Mouse (Mus musculus) myocyte (in vitro differentiated cells): ENCODE results near the gene Tmem256.
A peak's percentile ranks its signal among the peaks of the same experiment; 100 is the strongest.

Experiments used
- CEBPB ChIP-seq: IDR thresholded peaks from 2 replicates; pipeline ENCODE4 v1.6.1; 2011; ENCODE audit warnings: mild to moderate bottlenecking, moderate library complexity; ENCODE audit not compliant: poor library complexity, insufficient read depth, severe bottlenecking
- E2F4 ChIP-seq: IDR thresholded peaks from one replicate; pipeline ENCODE4 v1.6.1; 2011; ENCODE audit warnings: mild to moderate bottlenecking, control low read depth, moderate library complexity; ENCODE audit not compliant: insufficient read depth
- MAX ChIP-seq: IDR thresholded peaks from one replicate; pipeline ENCODE4 v1.6.1; 2011; ENCODE audit warnings: low read depth, mild to moderate bottlenecking, control low read depth
- MYOG ChIP-seq, 3 experiments: IDR thresholded peaks; one replicate each; pipeline ENCODE4 v1.6.1; 2011; ENCODE audit warnings: control low read depth in 2 of 3, low read depth in 2 of 3, mild to moderate bottlenecking in 2 of 3; ENCODE audit not compliant: insufficient read length in 2 of 3, control insufficient read depth in 1 of 3, insufficient read depth in 1 of 3
- POLR2A ChIP-seq: IDR thresholded peaks from one replicate; pipeline ENCODE4 v1.6.1; 2011; ENCODE audit warnings: low read depth, mild to moderate bottlenecking, control low read depth, moderate library complexity; ENCODE audit not compliant: insufficient read length
- POLR2AphosphoS2 ChIP-seq: IDR thresholded peaks from one replicate; pipeline ENCODE4 v1.6.1; 2011; ENCODE audit warnings: low read depth, control low read depth; ENCODE audit not compliant: insufficient read length
- REST ChIP-seq: IDR thresholded peaks from one replicate; pipeline ENCODE4 v1.6.1; 2011; ENCODE audit warnings: mild to moderate bottlenecking, control low read depth, moderate library complexity; ENCODE audit not compliant: insufficient read depth, insufficient read length
- TCF12 ChIP-seq: IDR thresholded peaks from one replicate; pipeline ENCODE4 v1.6.1; 2011; ENCODE audit warnings: mild to moderate bottlenecking, control low read depth; ENCODE audit not compliant: poor library complexity, insufficient read depth, severe bottlenecking
- USF1 ChIP-seq: IDR thresholded peaks from one replicate; pipeline ENCODE4 v1.6.1; 2011; ENCODE audit warnings: low read depth, mild to moderate bottlenecking, control low read depth, moderate library complexity

GRCm38 (mm10) chr11:69878952-69879351 is 40.6 kb downstream of the Tmem256 start:
- no peak for TF ChIP-seq POLR2A
- no peak for TF ChIP-seq TCF12
- TF ChIP-seq POLR2AphosphoS2 = peak; percentile 13
- TF ChIP-seq REST = no peak
- no peak for TF ChIP-seq MAX
- TF ChIP-seq MYOG (IDR thresholded peaks at IDR 0.05; ENCODE audit: control insufficient read depth in 1 of 3, insufficient read depth in 1 of 3, insufficient read length in 2 of 3, low read depth in 2 of 3) = no peak
- no peak for TF ChIP-seq USF1
- no peak for TF ChIP-seq CEBPB
- no peak for TF ChIP-seq E2F4
